Mouse (Mus musculus): Measurements from ENCODE around the gene Nos2.
A peak's percentile ranks its signal among the peaks of the same experiment; 100 is the strongest.

Gene Nos2

DNA sequence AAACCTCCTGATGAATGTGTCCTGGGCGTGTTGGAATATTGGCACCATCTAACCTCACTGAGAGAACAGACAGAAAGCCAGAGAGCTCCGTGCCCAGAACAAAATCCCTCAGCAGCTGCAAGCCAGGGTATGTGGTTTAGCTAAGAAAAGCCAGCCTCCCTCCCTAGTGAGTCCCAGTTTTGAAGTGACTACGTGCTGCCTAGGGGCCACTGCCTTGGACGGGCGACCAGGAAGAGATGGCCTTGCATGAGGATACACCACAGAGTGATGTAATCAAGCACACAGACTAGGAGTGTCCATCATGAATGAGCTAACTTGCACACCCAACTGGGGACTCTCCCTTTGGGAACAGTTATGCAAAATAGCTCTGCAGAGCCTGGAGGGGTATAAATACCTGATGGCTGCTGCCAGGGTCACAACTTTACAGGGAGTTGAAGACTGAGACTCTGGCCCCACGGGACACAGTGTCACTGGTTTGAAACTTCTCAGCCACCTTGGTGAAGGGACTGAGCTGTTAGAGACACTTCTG lies at the start of gene Nos2:
Nos2 (plus strand) TSS at position 377 of the 529 bp plus-strand sequence.
- no peak for DNase-seq (ENCODE audit: low spot score in 2 of 2)

DNA sequence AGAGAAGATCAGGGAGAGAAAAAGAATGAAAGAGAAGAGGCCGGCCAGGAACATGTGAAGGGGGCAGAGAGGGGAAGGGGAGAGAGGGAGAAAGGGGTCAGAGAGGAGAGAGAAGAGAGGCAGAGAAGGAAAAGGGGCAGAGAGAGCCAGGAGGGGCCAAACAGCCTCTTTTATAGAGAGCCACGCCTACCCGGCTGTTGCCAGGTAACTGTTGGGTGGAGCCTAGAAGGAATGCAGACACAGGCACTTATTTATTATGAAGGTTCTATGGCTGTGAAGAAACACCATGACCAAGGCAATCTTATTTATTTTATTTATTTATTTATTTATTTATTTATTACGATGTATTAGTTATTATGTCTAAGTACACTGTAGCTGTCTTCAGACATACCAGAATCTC lies 49.7 kb upstream of the Nos2 start:
- no peak for DNase-seq (ENCODE audit: low spot score in 2 of 2)

DNA sequence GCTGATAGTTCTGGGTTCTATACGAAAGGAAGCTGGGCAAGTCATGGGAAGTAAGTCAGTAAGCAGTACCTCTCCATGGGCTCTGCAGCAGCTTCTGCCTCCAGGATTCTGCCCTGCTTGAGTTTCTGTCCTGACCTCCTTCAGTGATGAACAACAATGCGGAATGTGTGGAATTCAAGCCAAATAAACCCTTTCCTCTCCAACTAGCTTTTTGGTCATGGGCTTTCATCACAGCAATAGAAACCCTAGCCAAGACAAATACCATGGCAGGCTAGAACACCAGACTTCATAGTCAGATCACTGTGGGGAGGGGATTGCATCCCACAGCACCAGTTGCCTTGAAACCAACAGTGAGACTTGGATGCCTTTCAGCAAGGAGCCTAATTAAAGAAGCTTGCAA lies 47.8 kb upstream of the Nos2 start:
- no peak for DNase-seq (ENCODE audit: low spot score in 2 of 2)

DNA sequence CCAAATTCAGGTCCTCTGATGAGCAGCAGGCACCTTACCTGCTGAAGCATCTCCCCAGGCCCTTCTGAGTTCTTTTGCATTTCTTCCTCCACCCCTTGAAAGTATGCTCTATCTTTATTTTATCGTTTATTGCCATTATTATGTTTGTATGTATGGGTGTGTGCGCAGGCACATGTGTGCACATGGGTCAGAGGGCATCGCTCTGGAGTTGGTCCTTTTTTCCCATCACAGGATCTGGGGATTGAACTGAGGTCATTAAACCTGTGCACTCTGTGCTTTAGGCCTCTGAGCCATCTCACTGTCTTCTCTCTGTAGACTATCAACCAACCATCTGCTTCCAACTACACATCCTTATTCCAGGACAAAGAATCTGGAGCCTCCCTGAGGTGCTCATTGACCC lies 40.9 kb upstream of the Nos2 start:
- no peak for DNase-seq (ENCODE audit: low spot score in 2 of 2)

DNA sequence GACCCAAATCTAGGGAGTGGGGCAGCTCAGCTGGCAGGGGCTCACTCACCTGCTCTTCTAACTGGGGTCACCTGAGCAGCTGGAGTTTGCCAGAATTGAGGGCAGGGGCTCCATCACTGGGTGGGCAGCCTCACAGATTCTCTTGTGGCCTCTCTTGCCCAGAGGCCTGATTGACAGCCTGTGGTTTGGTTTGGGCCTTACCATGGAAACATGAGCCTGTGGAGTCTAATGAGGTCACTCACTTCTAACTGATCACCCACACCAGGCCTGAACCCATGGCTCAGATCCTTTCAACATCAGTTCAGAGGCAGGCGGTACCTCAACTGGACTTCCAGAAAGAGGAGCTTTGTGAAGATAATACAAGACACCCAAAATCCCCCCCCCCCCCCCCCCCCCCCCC lies 33.9 kb upstream of the Nos2 start:
- DNase-seq (ENCODE audit: low spot score in 2 of 2), result no peak

DNA sequence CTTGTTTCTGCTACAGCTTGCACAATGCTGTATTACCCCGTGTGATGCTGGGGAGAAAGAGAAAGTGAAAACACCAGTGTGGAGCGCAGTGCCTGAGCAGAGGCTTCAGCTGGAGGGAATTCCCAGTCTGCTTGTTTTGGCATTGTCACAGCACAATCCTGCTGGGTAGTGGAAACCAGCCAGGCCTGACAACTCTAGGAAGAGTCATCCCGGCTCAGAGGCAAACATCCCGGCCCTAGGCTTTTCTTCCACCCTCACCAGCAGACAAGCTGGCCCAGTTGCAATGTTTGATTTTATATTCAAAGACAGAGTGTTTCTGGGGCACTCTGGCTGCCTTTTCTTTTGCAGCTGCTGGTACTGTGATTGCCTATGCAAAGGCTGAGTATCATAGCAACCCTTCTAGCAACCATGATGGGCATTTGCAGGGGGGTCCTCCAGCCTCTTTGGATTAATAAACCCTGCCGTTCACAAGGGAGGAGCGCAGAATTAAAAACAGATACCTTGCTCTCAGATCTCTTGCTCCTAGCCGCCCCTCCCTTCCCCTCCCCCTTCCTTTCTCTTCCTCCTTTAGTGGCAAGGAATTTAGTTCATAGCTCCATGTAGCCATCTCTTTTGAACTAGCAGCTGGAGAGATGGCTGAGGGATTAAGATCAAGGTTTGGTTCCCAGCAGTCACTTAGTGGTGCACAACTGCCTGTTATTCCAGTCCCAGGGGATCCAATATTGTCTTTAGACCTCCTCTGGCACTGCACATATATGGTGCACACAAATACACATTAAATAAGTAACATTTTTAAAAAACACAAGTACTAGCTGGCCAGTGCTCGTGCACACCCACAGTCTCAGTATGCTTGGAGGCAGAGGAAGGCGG lies 33.2 kb upstream of the Nos2 start:
- DNase-seq (ENCODE audit: low spot score in 2 of 2), result peak; percentile 73 to 79

DNA sequence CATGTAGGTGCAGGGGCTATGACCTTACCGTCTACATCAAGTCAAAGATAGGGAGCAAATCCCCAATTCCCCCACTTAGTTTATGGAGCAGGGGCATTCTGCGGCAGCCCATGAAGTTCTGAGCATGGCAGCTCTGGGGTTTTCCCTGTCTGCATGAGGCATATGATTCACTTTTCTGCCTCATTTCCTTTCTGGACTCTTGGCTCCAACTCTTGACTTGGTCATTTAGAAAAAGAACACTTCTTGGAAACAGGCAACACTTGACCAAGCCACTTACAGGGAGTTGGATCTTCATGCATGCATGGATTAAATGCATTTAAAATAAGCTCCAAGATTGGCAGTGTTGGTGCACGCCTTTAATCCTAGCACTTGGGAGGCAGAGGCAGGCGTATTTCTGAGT lies 31.4 kb upstream of the Nos2 start:
- DNase-seq (ENCODE audit: low spot score in 2 of 2), result no peak

DNA sequence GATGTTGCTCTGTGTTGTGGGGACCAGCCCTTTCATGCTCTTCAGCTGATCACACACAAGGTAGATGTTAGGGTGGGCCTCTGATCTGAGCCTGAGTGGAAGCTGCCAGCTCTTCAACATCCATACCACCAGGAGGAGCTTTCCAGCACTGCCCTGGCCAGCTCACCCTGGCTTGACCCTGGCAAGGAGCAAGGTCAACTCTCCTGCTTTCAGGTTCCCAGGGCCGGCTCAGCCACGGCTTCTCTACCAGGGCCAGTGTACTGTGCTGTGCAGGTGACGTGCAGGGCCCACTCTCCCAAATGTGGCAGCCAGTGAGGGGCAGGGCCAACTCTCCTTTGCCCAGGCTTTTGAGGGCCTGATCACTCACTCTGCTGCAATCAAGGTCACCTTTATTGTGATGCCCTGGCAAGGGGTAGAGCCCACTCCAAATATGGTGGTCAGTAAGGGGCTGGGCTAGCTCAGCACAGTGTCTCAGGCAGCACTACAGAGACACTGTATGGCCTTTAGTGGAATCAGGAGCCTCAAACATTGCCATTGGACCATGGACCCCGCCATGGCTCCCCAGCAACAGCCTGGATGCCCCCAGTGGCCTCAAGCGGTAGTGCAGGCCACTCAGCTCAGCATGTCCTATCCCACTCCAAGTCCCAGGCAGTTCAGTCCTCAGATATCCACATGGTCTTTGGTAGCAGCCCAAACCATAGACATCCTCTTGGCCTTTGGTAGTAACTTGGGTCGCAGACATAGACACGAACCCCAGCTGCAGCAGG lies 24.0 kb upstream of the Nos2 start:
- no peak for DNase-seq (ENCODE audit: low spot score in 2 of 2)

DNA sequence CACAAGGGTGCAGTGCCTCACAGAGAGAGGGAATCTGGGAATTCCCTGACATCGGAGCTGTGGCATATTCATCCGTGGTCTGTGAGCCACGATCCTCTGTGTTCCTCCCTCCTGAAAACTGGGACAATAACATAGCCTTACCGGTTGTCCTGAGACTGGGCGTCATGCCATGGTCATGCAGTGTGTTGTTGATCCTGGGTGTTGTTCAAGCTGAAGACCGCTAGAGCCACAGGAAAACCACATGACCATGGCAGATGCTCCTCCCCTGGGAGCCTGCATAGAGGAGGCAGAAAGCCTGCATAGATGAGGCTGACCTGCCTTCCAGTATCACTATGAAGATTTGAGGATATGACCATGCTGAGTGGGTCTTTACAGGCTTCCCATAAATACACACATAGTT lies 5.1 kb upstream of the Nos2 start:
- no peak for DNase-seq (ENCODE audit: low spot score in 2 of 2)

DNA sequence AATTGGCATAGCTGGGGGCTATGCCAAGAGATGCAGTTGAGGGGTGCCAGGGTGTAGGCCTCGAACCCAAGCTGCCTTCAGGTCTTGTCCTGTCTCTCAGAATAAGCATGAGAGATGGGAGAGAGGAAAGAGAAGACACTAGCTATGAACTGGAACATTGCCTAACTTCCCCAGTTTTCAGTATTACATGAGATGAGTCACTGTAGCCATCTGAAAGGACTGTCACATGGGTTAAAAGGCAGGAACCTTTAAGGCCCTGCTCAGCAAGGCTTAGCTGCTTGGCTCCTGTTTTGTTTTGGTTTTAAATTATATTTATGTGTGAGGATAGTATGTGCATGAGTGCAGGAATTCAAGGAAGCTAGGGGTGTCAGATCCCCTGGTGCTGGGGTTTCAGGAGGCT lies 4.2 kb upstream of the Nos2 start:
- DNase-seq (ENCODE audit: low spot score in 2 of 2), result no peak

DNA sequence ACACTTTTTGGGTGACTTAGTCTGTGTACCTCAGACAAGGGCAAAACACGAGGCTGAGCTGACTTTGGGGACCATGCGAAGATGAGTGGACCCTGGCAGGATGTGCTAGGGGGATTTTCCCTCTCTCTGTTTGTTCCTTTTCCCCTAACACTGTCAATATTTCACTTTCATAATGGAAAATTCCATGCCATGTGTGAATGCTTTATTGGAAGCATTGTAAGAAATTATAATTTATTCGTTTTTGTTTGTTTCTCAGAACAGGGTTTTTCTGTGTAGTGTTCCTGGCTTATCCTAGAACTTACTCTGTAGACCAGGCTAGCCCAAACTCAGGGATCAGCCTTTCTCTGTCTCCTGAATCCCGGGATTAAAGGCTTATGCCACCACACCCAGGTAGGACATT lies 842 bp upstream of the Nos2 start:
- DNase-seq (ENCODE audit: low spot score in 2 of 2), result no peak

DNA sequence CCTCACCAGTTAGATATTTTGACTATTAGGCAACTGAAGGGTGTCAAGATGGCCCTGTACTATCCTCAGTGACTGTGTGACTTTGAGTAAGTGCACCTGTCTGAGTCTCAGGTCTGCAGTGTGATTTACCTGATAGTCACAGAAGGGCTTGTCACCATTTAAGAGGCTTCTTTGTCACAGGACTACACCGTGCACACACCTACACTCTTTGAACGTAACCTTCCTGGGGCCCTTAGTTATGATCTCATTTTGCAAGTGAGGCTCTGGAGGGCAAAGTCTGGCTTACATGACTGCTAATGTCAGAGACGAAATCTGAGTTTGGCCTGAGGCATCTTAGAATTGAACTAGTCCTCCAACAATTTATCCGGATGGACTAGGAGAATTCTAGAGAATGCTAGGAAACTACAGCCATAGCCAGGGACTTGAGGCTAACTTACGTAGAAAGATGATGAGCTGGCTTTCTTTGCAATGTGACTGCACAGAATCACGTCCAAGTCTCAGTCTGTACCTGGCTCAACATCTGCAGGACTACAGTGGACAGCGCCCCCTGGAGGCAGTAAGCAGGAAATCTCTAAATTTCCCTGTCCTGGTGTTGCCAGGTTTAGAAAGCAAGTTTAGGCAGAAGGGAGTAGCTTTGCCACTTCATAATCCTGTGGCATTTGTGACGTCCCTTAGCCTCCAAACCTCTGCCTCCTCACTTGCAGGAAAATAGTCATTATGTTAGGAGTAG lies 2.3 kb downstream of the Nos2 start:
- DNase-seq (ENCODE audit: low spot score in 2 of 2), result peak in 1 of 2 experiments; percentile 13

DNA sequence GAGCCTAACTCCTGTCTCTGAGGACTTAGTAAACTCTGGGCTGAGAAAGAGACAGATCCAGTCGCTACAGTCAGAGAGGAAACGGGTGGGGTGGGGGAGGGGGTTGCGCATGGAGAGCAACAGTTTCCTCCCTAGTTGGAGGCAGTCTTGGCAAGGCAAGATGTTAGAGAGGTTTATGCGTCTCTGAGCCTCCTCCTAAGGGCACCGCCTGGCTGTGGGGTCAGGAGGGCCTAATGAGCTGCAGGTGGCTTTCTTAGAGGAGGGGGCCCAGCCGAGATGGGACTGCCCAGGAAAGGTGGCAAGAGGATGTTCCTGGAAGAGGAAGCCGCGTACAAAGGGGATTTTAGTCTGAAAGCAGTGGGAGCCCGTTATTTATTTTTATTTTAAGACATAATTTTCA lies 3.5 kb downstream of the Nos2 start:
- no peak for DNase-seq (ENCODE audit: low spot score in 2 of 2)

DNA sequence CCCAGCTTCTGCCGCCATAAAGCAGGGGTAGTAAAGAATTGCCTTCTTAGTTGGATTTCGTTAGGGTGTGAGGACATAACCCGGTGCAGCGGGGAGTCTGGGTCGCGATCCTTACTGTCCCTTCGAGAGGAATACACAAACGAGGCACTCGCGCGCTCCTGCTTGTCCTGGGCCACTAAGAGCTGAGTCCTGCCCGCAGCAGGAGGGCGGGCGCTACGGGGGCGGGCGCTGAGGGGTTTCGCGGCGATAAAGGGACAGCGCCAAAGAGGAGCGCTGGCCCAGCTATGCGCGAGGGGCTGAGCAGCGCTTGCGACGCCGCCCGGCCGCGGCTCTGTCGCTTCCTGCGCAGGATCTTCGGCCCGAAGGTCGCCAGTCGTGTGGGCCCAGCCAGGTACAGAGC lies 4.3 kb downstream of the Nos2 start:
- no peak for DNase-seq (ENCODE audit: low spot score in 2 of 2)

DNA sequence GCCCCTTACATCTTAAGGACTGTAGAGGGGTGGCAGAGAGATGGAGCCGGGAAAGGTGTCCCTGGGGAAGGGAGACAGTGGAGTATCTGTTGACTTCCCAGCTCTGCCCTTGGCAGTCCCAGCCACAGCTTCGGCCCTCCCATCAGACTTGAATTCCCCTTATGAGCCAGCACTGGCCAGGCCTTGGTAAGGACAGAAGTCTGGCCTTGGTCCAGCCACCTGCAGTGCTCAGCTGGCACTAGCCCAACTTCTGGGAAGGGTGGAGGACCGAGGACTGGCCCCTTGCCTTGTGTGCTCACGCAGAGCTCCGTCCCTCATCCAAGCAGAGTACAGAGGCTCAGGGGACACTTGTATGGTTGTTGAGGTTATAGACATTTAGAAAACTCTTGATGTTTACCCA lies 8.8 kb downstream of the Nos2 start:
- DNase-seq (ENCODE audit: low spot score in 2 of 2), result peak; percentile 34 to 40

DNA sequence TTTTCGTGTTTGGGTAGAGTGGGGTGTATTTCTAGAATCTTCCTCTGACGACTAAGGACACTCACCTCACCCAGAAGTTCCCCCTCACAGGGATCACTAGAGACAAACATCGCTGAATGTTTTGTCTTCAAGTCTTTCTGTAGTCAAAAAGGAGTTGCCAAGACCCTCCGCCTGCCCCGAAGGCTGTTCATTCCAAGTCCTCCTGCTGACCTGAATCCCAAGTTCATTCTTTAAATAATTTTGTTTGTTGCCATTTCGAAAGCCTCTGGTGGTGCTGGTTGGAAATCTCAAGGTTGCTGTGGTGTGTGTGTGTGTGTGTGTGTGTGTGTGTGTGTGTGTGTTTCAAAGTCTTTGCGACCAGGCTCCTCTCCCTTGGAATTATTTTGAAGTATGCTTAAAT lies 13.7 kb downstream of the Nos2 start:
- DNase-seq (ENCODE audit: low spot score in 2 of 2), result no peak

DNA sequence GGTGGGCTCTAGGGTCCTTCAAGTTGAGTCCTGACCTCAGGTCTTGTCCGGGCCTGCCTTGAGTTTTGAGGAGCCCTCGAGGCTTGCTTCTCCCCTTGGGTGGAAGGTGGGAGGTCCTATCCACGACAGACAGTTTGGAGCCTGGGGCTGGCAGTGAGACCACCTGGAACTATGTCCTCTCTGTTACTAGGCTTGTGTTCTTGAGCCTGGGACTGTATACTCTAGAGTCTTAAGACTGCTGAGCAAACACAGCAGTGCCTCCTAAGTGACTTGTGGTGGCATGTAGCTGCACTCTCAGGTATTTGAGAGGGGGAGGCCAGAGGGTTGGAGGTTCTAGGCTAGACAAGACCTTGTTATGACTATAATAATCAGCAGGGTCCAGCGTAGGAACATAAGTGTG lies 14.1 kb downstream of the Nos2 start:
- no peak for DNase-seq (ENCODE audit: low spot score in 2 of 2)

DNA sequence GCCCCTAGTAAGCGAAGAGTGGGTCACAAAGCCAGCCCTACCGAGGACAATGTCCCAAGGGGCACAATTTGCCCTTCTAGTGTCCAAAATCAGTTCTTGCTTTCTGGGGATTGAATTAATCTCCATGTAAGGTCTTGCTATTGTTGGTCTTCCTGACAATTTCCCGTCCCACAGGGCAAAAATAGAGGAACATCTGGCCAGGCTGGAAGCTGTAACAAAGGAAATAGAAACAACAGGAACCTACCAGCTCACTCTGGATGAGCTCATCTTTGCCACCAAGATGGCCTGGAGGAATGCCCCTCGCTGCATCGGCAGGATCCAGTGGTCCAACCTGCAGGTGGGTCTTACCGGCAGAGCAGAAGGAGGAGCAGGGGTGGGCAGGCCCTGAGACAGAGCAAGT lies 14.6 kb downstream of the Nos2 start:
- DNase-seq (ENCODE audit: low spot score in 2 of 2), result no peak

DNA sequence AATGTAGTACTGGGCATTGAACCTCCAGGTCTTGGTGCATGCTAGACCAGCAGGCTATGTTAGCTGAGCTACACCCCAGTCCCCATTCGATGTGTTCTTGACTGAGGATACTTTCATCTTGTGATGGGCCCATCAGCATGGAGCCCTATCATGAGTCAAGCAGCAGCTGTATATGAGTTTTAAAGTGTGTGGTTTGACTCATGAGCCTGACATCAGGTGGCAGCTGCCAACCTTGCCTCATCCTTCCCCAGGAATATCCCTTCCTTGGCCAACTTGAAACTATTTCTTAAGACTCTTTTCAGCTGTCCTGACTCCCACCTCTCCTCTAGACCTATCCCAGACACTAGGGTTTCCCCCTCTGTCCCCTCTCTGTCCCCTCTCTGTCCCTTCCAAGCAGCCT lies 22.5 kb downstream of the Nos2 start:
- no peak for DNase-seq (ENCODE audit: low spot score in 2 of 2)

DNA sequence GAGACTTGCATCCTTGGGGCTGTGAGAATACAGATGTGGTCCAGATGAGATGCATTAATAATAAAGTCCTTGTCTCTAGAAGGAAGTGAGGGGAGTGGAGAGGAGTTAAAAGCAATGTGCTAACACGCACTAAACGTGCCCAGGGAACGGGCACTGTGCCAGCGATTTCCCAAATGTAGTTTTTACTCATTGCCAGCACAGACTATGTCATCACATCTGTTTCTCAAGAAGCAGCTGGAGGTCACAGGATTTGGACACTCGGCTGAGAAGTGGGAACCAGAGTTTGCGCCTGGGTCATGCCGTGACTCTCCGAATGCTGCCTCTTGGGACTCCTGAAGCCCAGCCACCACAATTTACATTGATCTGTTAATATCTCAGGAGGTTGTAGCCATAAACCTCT lies 29.8 kb downstream of the Nos2 start:
- no peak for DNase-seq (ENCODE audit: low spot score in 2 of 2)

DNA sequence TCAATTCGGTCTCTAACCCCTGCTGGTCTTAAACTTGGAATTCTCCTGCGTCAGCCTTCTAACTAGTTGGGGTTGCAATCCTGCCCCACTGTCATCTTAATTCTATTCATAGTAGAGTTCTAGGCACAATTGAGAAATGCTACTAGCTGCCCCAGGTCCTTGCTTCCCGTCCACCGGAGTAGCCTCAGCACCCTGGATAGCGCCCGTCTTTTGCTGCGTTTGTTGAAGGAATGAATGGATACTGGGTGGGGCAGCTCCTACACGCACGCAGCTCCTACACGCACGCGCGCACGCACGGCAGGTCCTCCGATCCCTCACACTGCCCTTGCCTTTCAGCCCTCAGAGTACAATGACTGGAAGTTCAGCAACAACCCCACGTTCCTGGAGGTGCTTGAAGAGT lies 31.9 kb downstream of the Nos2 start:
- no peak for DNase-seq (ENCODE audit: low spot score in 2 of 2)

DNA sequence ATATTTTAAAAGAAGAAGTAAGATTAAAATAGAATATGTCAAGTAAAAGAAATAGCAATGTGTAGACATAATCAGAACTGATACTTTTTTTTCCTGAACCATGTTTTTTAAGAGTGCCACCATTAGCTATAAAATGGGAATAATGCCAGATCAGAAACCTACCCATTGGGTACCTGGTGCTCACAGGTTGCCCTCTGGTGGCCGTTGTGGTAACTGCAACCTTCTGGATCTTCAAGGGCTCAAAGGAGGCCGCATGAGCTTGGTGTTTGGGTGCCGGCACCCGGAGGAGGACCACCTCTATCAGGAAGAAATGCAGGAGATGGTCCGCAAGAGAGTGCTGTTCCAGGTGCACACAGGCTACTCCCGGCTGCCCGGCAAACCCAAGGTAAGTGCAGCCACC lies 35.7 kb downstream of the Nos2 start:
- peak; percentile 58 to 84 for DNase-seq (ENCODE audit: low spot score in 2 of 2)
